Mouse (Mus musculus): ENCODE data around the gene Nptx2.

Nptx2 gene

GRCm38 (mm10) chr5:144585100-144585499, 39.4 kb downstream of the Nptx2 start:
- no peak for DNase-seq (ENCODE audit: low spot score)

GRCm38 (mm10) chr5:144591248-144591880, 45.7 kb downstream of the Nptx2 start:
- DNase-seq (ENCODE audit: low spot score): no peak

DNA sequence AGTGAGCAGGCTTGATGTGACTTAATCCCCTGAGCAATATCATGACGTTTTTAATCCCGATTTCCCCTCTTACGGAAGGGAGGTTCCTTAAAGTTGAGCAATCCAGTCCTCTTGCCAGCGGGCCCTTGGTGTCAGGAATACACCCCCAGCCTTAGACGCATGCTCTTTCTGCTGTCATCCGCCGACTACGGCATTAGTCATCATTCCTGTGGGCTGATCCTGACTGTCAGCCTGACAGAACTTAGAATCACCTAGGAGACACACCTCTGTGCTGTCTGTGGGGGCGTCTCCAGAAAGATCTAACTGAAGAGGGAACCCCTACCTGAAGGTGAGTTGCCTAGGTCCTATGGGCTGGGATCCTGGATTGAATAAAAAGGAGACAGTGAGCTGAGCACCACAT, 49.1 kb downstream of the Nptx2 start:
- no peak for DNase-seq (ENCODE audit: low spot score)
